Mouse (Mus musculus) liver, embryonic 11.5 days (tissue): ENCODE results near the gene Skap1. TPM values are rescaled to one million over a fixed set of nuclear protein-coding genes. Genes with fewer than 3 reads are reported as not detected.

Experiments used
- ATAC-seq: fragments of 200-750 bp; cut with Nextera tagmentation; replicated peaks from 2 replicates; pipeline ENCODE4 v1.8.0; 2017; ENCODE audit warnings: moderate number of reproducible peaks, mild to moderate bottlenecking, moderate TSS enrichment, moderate library complexity; ENCODE audit not compliant: low FRiP score
- DNase-seq: peaks from one replicate; pipeline ENCODE4 v3.0.0-alpha.2; 2017; ENCODE audit warnings: low spot score
- H3K27ac ChIP-seq: fragments of 300-500 bp; sonication (generic); 2 replicates; pipeline ENCODE4 v1.5.1; 2014; ENCODE audit warnings: mild to moderate bottlenecking, low read depth, low read length, control low read depth
- H3K27me3 ChIP-seq: fragments of 300-500 bp; sonication (generic); replicated peaks from 2 replicates; pipeline ENCODE4 v1.6.1; 2014; ENCODE audit warnings: low read length, mixed read lengths; ENCODE audit not compliant: control insufficient read depth, insufficient read depth
- H3K36me3 ChIP-seq: fragments of 300-500 bp; sonication (generic); 2 replicates; pipeline ENCODE4 v1.6.1; 2014; ENCODE audit warnings: mild to moderate bottlenecking, low read length, moderate library complexity, mixed read lengths; ENCODE audit not compliant: control insufficient read depth, insufficient read depth
- H3K4me1 ChIP-seq: fragments of 300-500 bp; sonication (generic); replicated peaks from 2 replicates; pipeline ENCODE4 v1.6.1; 2014; ENCODE audit warnings: low read length, mixed read lengths; ENCODE audit not compliant: control insufficient read depth, insufficient read depth
- H3K4me2 ChIP-seq: fragments of 300-500 bp; sonication (generic); 2 replicates; pipeline ENCODE4 v1.6.1; 2014; ENCODE audit warnings: mild to moderate bottlenecking, control low read depth, moderate library complexity
- H3K4me3 ChIP-seq: fragments of 300-500 bp; sonication (generic); 2 replicates; pipeline ENCODE4 v1.5.1; 2014; ENCODE audit warnings: low read depth, low read length, control low read depth
- H3K9ac ChIP-seq: fragments of 300-500 bp; sonication (generic); 2 replicates; pipeline ENCODE4 v1.6.1; 2014; ENCODE audit warnings: low read depth, low read length, control low read depth
- H3K9me3 ChIP-seq: fragments of 300-500 bp; sonication (generic); 2 replicates; pipeline ENCODE4 v1.6.1; 2016; ENCODE audit warnings: low read length, inconsistent platforms, mixed read lengths; ENCODE audit not compliant: control insufficient read depth
- WGBS: fragments of 180-500 bp; shearing (Covaris S2); extraction: QIAGEN DNeasy Blood & Tissue Kit; methylation state at CpG from one replicate; pipeline ENCODE4 v1.1.7; 2014; 5-methylcytosine and 5-hydroxymethylcytosine counted together
- polyA plus RNA-seq: library from polyadenylated mRNA; unstranded; fragments of >200 nt; fragmentation: Nextera tagmentation; extraction: Ambion mirVana; gene quantifications from 2 replicates; pipeline ENCODE4 v1.2.1, GENCODE M21; 2014

Skap1 gene
- polyA plus RNA-seq, 1 experiment from 2014 or later, result 0.45 TPM

GRCm38 (mm10) chr11:96766555-96766954, 302.2 kb downstream of the Skap1 start:
- H3K9ac ChIP-seq, result no peak overlapping the region
- H3K4me2 ChIP-seq, result no peak overlapping the region
- no peaks in the 10 kb centered on the region for H3K27me3 ChIP-seq
- peaks cover 7% of the 10 kb centered on the region; the same call in 1 of the 2 replicates for H3K4me1 ChIP-seq
- H3K27ac ChIP-seq, result no peak overlapping the region
- DNase-seq (no peak), ATAC-seq (no peak)
- H3K9me3 ChIP-seq, result no peaks in the 10 kb centered on the region
- H3K4me3 ChIP-seq, result no peak overlapping the region
- WGBS, result 89% methylated on average over 12 of the region's 12 CpGs
- peaks cover 10% of the 10 kb centered on the region; the same call in 1 of the 2 replicates for H3K36me3 ChIP-seq

- DNase-seq (no peak), ATAC-seq (no peak)
- peaks cover 10% of the 10 kb centered on the region; the same call in 1 of the 2 replicates for H3K36me3 ChIP-seq
- peaks cover 7% of the 10 kb centered on the region; the same call in 1 of the 2 replicates for H3K4me1 ChIP-seq
- no peak overlapping the region for H3K27ac ChIP-seq
- no peak overlapping the region for H3K9ac ChIP-seq
- no peaks in the 10 kb centered on the region for H3K27me3 ChIP-seq
- H3K4me3 ChIP-seq, result no peak overlapping the region
- WGBS, result 74% methylated on average over 7 of the region's 7 CpGs
- no peaks in the 10 kb centered on the region for H3K9me3 ChIP-seq
- no peak overlapping the region for H3K4me2 ChIP-seq
Observed at GRCm38 (mm10) chr11:96767096-96767495, 302.7 kb downstream of the Skap1 start.

GRCm38 (mm10) chr11:96768240-96768639, 303.8 kb downstream of the Skap1 start:
- WGBS, result 66% methylated on average over 9 of the region's 9 CpGs
- Histone ChIP-seq H3K36me3 (peaks cover 10% of the 10 kb centered on the region; the same call in 1 of the 2 replicates), H3K27ac (no peak overlapping the region), H3K27me3 (no peaks in the 10 kb centered on the region), H3K4me2 (no peak overlapping the region), H3K4me3 (no peak overlapping the region), H3K9me3 (no peaks in the 10 kb centered on the region), H3K4me1 (peaks cover 7% of the 10 kb centered on the region; the same call in 1 of the 2 replicates), H3K9ac (no peak overlapping the region)
- ATAC-seq, result no peak
- DNase-seq, result no peak

- 92% methylated on average over 9 of the region's 9 CpGs for WGBS
- DNase-seq, result no peak
- Histone ChIP-seq H3K9ac (no peak overlapping the region), H3K4me1 (peaks cover 2% of the 10 kb centered on the region), H3K4me3 (no peak overlapping the region), H3K9me3 (no peaks in the 10 kb centered on the region), H3K4me2 (no peak overlapping the region), H3K27me3 (no peaks in the 10 kb centered on the region), H3K27ac (no peak overlapping the region), H3K36me3 (peaks cover 10% of the 10 kb centered on the region; the same call in 1 of the 2 replicates)
- ATAC-seq, result no peak
Observed at GRCm38 (mm10) chr11:96771274-96771975, 307.0 kb downstream of the Skap1 start.

- H3K4me1 ChIP-seq, result peaks cover 7% of the 10 kb centered on the region; the same call in 1 of the 2 replicates
- H3K4me3 ChIP-seq, result no peak overlapping the region
- WGBS, result 92% methylated on average over 9 of the region's 9 CpGs
- H3K4me2 ChIP-seq, result no peak overlapping the region
- no peaks in the 10 kb centered on the region for H3K9me3 ChIP-seq
- H3K27me3 ChIP-seq, result no peaks in the 10 kb centered on the region
- peaks cover 10% of the 10 kb centered on the region; the same call in 1 of the 2 replicates for H3K36me3 ChIP-seq
- ATAC-seq (no peak), DNase-seq (no peak)
- H3K9ac ChIP-seq, result no peak overlapping the region
- H3K27ac ChIP-seq, result no peak overlapping the region
Observed at GRCm38 (mm10) chr11:96772413-96772812, 308.0 kb downstream of the Skap1 start.

GRCm38 (mm10) chr11:96774536-96774935, 310.1 kb downstream of the Skap1 start:
- Histone ChIP-seq H3K36me3 (peaks cover 2% of the 10 kb centered on the region; the same call in 1 of the 2 replicates), H3K9me3 (no peaks in the 10 kb centered on the region), H3K27me3 (no peaks in the 10 kb centered on the region), H3K9ac (no peak overlapping the region), H3K4me2 (no peak overlapping the region), H3K4me3 (no peak overlapping the region), H3K27ac (no peak overlapping the region), H3K4me1 (peaks cover 7% of the 10 kb centered on the region; the same call in 1 of the 2 replicates)
- WGBS, result 89% methylated on average over 3 of the region's 3 CpGs
- no peak for ATAC-seq
- DNase-seq, result no peak

GRCm38 (mm10) chr11:96775063-96775462, 310.7 kb downstream of the Skap1 start:
- no peak overlapping the region for H3K9ac ChIP-seq
- DNase-seq, result no peak
- H3K4me1 ChIP-seq, result peaks cover 7% of the 10 kb centered on the region; the same call in 1 of the 2 replicates
- ATAC-seq, result no peak
- H3K9me3 ChIP-seq, result no peaks in the 10 kb centered on the region
- H3K27me3 ChIP-seq, result no peaks in the 10 kb centered on the region
- 85% methylated on average over 8 of the region's 8 CpGs for WGBS
- no peak overlapping the region for H3K27ac ChIP-seq
- H3K4me2 ChIP-seq, result no peak overlapping the region
- H3K36me3 ChIP-seq, result peaks cover 2% of the 10 kb centered on the region; the same call in 1 of the 2 replicates
- H3K4me3 ChIP-seq, result no peak overlapping the region

- Histone ChIP-seq H3K4me3 (no peak overlapping the region), H3K9ac (no peak overlapping the region), H3K27me3 (no peaks in the 10 kb centered on the region), H3K36me3 (no peaks in the 10 kb centered on the region; the same call in 1 of the 2 replicates), H3K27ac (no peak overlapping the region), H3K4me1 (peaks cover 7% of the 10 kb centered on the region; the same call in 1 of the 2 replicates), H3K9me3 (no peaks in the 10 kb centered on the region), H3K4me2 (no peak overlapping the region)
- ATAC-seq, result no peak
- 82% methylated on average over 7 of the region's 7 CpGs for WGBS
- DNase-seq, result no peak
Observed at GRCm38 (mm10) chr11:96775665-96776064, 311.3 kb downstream of the Skap1 start.

- H3K27me3 ChIP-seq, result no peaks in the 10 kb centered on the region
- peak overlapping the region; percentile 89 for H3K4me2 ChIP-seq
- no peak overlapping the region for H3K27ac ChIP-seq
- ATAC-seq, result no peak
- H3K36me3 ChIP-seq, result no peaks in the 10 kb centered on the region
- H3K9me3 ChIP-seq, result no peaks in the 10 kb centered on the region
- H3K4me1 ChIP-seq, result peaks cover 7% of the 10 kb centered on the region; the same call in 1 of the 2 replicates
- WGBS, result 52% methylated on average over 3 of the region's 3 CpGs
- DNase-seq, result no peak
- H3K4me3 ChIP-seq, result no peak overlapping the region
- H3K9ac ChIP-seq, result no peak overlapping the region
Observed at GRCm38 (mm10) chr11:96776068-96776467, 311.7 kb downstream of the Skap1 start.
